Mouse (Mus musculus) natural killer cell, adult 2 months (primary cell): ENCODE measurements around the gene Tmem91.

Source experiments
- DNase-seq, 2 experiments: peaks; one replicate each; pipeline ENCODE4 v3.0.0; 2022; ENCODE audit warnings: low spot score in 2 of 2

Tmem91 gene

GRCm38 (mm10) chr7:25700732-25701131 is 25.8 kb upstream of the Tmem91 start:
- DNase-seq: peak; percentile 35 to 51

DNA sequence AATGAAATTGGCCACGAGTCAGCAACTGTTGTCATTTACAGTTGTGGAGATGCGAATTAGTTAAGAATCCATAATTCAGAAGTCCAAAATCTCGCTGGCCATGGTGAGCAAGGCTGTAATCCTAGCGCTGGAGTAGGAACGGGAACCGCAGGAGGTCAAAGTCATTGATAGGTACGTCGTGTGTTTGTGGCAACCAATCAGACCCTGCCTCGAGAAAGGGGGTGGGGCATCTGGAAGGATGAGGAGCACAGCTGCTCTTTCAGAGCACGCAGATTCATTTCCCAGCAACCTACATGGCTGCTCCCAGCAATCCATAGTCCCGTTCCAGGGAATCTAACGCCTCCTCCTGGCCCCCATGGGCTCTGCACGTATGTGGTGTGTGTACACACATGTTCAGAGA is 24.9 kb upstream of the Tmem91 start:
- DNase-seq: no peak

DNA sequence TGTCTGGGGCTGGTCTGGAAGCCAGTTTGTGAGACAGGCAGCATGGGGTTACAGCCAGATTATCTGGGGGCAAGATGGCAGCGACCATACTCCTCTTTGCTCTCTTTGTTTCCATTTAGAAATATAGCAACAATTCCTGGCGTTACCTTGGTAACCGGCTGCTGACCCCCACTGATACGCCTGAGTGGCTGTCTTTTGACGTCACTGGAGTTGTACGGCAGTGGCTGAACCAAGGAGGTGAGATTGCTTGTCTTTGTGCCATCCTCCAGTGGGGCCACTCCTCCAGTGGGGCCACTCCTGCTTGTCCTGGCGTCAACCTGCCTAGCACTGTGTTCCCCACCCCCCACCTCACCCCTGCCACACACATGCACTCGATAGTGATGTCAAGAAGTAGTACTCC is 19.1 kb upstream of the Tmem91 start:
- DNase-seq: no peak

GRCm38 (mm10) chr7:25690051-25690450 is 15.1 kb upstream of the Tmem91 start:
- DNase-seq: no peak

- no peak for DNase-seq
Observed at GRCm38 (mm10) chr7:25689603-25690021, 14.6 kb upstream of the Tmem91 start.

GRCm38 (mm10) chr7:25688810-25689586 is 14.0 kb upstream of the Tmem91 start:
- peak; percentile 80 to 86 for DNase-seq

GRCm38 (mm10) chr7:25687811-25688401 is 12.9 kb upstream of the Tmem91 start:
- DNase-seq: peak; percentile 63 to 71

GRCm38 (mm10) chr7:25686680-25687531 is 11.9 kb upstream of the Tmem91 start, which contains the start of gene Tgfb1:
Gene Tgfb1, plus strand, starts transcription at chr7:25687002.
- peak; percentile 82 to 89 for DNase-seq

- DNase-seq: no peak
Observed at GRCm38 (mm10) chr7:25685926-25686470, 11.0 kb upstream of the Tmem91 start.

DNA sequence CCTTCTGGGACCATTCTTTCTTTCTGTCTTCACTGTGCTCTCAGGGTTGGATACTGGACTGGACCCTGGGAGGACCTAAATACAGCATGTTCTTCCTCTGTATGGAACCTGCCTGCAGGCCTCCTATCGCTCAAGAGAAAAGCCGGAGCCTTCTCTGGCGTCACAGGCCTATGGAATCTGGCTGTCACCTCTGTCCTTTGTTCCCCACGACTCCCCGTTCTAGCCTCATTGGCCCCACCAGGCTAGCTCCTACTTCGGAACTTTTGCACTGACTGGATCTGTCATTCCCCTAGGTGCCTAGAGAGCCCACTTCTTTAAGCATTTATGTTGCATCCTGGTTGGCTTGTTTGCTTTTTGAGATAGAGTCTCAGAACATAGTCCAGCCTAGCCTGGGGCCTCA is 9.7 kb upstream of the Tmem91 start:
- no peak for DNase-seq

DNA sequence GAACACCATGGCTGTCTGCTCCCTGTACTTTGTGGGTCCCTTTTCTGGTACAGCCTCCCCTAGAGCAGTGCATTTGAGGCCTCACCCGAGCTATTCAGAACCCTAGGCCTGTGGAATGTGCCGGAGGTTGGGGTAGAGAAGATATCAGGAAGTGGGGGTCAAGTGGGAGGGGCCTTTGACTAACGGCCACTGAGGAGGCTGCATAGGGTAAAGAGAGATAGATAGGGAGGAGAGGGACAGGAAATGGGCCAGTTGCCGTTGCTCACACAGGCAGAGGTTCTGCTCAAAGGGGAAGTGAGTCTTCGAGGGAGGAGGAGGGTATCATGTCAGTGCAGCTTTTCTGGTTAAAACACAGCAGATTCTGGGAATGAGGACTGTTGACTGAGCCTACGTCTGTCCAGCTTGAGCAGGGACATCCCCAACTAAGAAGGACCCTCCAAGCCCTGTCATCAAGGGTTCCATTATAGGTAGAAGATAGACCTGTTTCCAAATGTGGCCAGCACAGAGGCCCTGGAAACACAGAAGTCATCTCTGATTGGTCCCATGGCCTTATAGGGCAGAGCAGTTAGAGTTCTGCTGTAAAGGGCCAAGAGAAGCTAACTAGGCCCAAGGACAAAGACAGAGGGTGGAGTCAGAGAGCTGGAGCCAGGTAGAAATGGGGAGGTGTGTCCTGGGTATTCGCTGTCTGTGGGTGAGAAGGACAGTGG is 8.7 kb upstream of the Tmem91 start:
- DNase-seq: peak; percentile 72 to 74

DNA sequence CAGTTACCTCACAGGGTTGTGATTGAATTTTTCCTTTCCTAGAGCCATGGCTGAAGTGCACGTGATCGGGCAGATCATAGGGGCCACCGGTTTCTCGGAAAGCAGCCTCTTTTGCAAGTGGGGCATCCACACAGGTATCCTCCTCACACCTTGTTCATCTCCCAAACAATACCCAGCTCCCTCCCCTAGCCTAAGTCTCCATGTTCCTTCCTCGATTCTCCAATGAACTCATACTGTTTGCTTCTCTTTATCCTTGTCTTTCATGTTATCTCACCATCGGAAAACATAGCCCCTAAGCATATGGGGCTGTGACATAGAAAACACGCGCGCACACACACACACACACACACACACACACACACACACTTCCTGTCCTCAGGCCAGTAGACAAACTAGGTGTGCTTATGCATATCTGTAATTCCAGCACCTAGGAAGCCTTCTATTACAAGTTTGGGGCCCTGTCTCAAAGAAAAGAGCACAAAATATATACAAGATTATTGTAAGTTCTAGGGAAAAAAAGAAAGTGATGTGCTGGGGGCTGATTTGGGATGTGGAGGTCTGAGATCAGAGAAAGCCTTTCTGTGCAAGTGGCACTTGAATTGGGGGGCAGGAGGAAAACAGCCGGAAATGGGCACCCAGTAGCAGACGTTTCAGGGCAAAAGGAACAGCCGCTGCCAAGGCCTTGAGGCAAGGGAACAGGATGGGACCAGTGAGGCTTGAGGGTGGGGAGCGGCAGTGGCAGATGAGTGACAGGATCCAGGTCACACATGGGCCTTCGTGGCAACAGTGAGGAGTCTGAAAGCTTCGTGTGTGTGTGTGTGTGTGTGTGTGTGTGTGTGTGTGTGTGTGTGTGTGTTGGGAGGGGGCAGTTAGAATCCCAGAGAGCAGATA is 6.6 kb upstream of the Tmem91 start:
- peak; percentile 34 to 44 for DNase-seq

DNA sequence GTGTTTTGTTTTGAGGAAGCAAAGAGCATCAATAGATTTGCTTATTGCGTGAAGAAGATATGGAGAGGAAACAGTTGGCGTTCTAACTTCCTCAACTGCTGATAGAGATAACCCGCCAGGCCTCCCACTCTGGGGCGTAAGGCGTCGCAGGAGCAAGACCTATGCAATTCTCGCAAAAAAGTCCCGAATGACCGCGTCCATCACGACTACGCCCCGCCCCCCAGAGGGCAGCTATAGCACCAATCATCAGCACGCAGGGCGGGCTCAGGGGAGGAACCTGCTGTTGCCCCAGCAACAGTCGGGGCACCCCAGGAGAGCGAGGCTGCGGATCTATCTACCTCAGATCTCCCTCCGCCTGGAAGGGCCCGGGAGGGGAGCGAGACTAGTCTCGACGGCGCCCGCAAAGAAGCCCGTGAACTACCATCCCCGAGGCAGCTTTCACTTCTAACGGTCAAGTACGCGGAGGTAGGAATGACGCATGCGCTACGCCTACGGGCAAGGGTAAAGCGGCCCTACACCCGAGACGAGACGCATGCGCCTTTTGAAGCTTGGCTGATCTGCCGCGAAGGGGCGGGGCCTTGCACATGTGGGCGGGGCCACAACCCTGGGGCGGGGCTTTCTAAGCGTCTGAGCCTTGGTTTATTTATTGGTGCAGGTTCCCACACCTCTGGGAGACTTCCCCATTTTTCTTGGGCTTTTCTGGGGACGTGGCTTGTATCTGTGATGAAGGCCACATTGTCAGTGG is 5.7 kb upstream of the Tmem91 start, which contains the start of gene B9d2:
Gene B9d2, plus strand, starts transcription at position 267 of the 745 bp plus-strand sequence.
- peak; percentile 98 to 99 for DNase-seq

GRCm38 (mm10) chr7:25679971-25680370 is 5.0 kb upstream of the Tmem91 start:
- DNase-seq: no peak

DNA sequence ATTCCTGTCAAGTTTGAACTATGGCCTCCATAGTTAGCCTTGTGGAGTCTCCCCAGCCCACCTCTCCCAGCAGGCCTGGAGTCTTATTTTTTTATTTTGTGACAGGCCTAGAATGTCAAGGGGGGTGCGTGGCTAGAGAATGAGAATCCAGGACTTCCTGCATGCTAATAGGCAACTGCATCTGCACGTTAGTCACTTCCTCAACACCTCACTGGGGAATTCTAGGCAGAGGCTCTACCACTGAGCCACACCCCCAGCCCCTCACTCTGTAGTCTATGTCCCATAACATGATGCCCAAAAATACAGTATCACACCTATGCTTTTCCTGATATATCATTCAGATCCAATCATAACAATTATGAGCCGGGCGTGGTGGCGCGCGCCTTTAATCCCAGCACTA is 2.0 kb upstream of the Tmem91 start:
- DNase-seq: no peak

DNA sequence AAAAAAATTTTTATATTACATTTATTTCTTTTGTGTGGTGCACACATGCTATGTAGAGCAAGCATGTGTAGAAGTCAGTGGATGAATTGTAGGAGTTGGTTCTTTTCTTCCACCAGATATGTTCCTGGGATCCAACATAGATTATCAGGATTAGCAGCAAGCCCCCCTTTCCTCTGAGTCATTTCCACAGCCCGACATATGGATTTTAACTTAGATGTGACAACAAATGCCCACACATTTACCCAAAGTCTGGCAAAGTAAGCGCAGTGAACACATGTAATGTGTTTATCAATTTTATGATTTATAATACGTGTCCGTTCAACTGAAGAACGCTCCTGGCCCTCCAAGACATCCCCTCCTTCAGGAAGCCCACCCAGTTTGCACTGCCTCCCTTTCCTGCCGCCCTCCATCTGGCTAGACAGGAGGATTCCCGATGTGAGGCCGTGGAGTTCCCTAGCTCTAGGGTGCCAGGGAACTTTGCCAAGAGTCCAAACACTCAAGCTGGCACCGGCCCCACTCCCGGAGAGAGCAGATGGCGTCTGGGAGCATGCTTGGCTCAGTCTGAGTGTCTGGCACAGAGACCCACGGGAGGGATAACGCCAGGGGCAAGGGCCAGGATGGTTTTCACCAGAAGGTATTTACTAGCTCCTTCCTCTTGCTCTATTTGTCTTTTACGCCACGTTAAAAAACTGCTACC is 1.3 kb upstream of the Tmem91 start:
- DNase-seq: no peak

GRCm38 (mm10) chr7:25675405-25675804 is 439 bp upstream of the Tmem91 start:
- DNase-seq: no peak

DNA sequence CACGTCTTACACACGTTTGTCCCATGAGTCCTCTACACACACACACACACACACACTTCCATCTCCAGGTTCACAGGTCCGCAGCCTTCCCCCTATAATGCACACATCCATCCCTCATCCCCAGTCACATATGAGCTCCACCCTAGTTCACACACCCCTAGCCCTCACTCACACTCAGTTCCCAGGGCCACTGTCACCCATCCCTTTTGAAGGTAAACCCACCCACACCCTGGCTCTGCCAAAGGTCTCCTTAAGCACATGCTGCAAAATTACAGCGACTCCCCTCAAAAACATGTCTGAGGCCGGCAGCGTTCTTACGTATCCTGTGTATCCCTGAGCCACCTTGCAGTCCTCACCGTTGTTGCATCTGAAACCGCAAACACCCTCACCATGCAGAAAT is 669 bp downstream of the Tmem91 start:
- no peak for DNase-seq

- no peak for DNase-seq
Observed at GRCm38 (mm10) chr7:25672442-25672841, 2.5 kb downstream of the Tmem91 start.
